Mouse (Mus musculus): ENCODE data around the gene Sp6. TPM values are rescaled to one million over a fixed set of nuclear protein-coding genes. Genes with fewer than 3 reads are reported as not detected.

Gene Sp6
- polyA plus RNA-seq, 1 experiment: 6.0 TPM

Other genes starting within 250 kb of the Sp6 start
- gene Snx11, start 235.8 kb upstream of the Sp6 start, polyA plus RNA-seq (2012; fragmentation: generic; extraction: Trizol): 18.4 TPM
- 34.6 TPM for gene Cbx1, start 224.3 kb upstream of the Sp6 start, polyA plus RNA-seq (2012; fragmentation: generic; extraction: Trizol)
- 518 TPM for gene Nfe2l1, start 183.4 kb upstream of the Sp6 start, polyA plus RNA-seq (2012; fragmentation: generic; extraction: Trizol)
- 120 TPM for gene Copz2, start 163.5 kb upstream of the Sp6 start, polyA plus RNA-seq (2012; fragmentation: generic; extraction: Trizol)
- gene Cdk5rap3, start 96.9 kb upstream of the Sp6 start, polyA plus RNA-seq (2012; fragmentation: generic; extraction: Trizol): 65.8 TPM
- 0.07 TPM for gene Prr15l, start 85.3 kb upstream of the Sp6 start, polyA plus RNA-seq (2012; fragmentation: generic; extraction: Trizol)
- gene Pnpo, start 69.4 kb upstream of the Sp6 start, polyA plus RNA-seq (2012; fragmentation: generic; extraction: Trizol): 7.5 TPM
- gene Sp2, start 30.4 kb upstream of the Sp6 start, polyA plus RNA-seq (2012; fragmentation: generic; extraction: Trizol): 11.5 TPM
- gene Scrn2, start 16.5 kb downstream of the Sp6 start, polyA plus RNA-seq (2012; fragmentation: generic; extraction: Trizol): 22.4 TPM
- gene Lrrc46, start 28.0 kb downstream of the Sp6 start, polyA plus RNA-seq (2012; fragmentation: generic; extraction: Trizol): 1.4 TPM
- 66.0 TPM for gene Mrpl10, start 28.2 kb downstream of the Sp6 start, polyA plus RNA-seq (2012; fragmentation: generic; extraction: Trizol)
- 1.4 TPM for gene Osbpl7, start 37.2 kb downstream of the Sp6 start, polyA plus RNA-seq (2012; fragmentation: generic; extraction: Trizol)
- not detected for gene Tbx21, start 101.9 kb downstream of the Sp6 start, polyA plus RNA-seq (2012; fragmentation: generic; extraction: Trizol)
- 0.22 TPM for gene Tbkbp1, start 138.1 kb downstream of the Sp6 start, polyA plus RNA-seq (2012; fragmentation: generic; extraction: Trizol)
- 103 TPM for gene Kpnb1, start 174.5 kb downstream of the Sp6 start, polyA plus RNA-seq (2012; fragmentation: generic; extraction: Trizol)